Mouse (Mus musculus) neural tube, embryonic 13.5 days (tissue): ENCODE data around the gene Pnmal1. TPM values are rescaled to one million over a fixed set of nuclear protein-coding genes. Genes with fewer than 3 reads are reported as not detected.

Source experiments
- ATAC-seq: fragments of 200-750 bp; cut with Nextera tagmentation; 2 replicates; pipeline ENCODE4 v1.8.0; 2017; ENCODE audit warnings: low read depth, mild to moderate bottlenecking, moderate TSS enrichment, moderate library complexity
- H3K27ac ChIP-seq: fragments of 300-500 bp; sonication (generic); replicated peaks from 2 replicates; pipeline ENCODE4 v1.5.1; 2015; ENCODE audit warnings: moderate library complexity, mild to moderate bottlenecking, inconsistent platforms
- H3K27me3 ChIP-seq: fragments of 300-500 bp; sonication (generic); 2 replicates; pipeline ENCODE4 v1.6.1; 2015; ENCODE audit warnings: mild to moderate bottlenecking, inconsistent platforms
- H3K36me3 ChIP-seq: fragments of 300-500 bp; sonication (generic); 2 replicates; pipeline ENCODE4 v1.6.1; 2015; ENCODE audit warnings: mild to moderate bottlenecking, inconsistent platforms
- H3K4me1 ChIP-seq: fragments of 300-500 bp; sonication (generic); replicated peaks from 2 replicates; pipeline ENCODE4 v1.6.1; 2015; ENCODE audit warnings: inconsistent platforms
- H3K4me2 ChIP-seq: fragments of 300-500 bp; sonication (generic); 2 replicates; pipeline ENCODE4 v1.6.1; 2015; ENCODE audit warnings: inconsistent platforms, mild to moderate bottlenecking, moderate library complexity
- H3K4me3 ChIP-seq: fragments of 300-500 bp; sonication (generic); 2 replicates; pipeline ENCODE4 v1.5.1; 2015; ENCODE audit warnings: mild to moderate bottlenecking, inconsistent platforms
- H3K9ac ChIP-seq: fragments of 300-500 bp; sonication (generic); 2 replicates; pipeline ENCODE4 v1.6.1; 2015; ENCODE audit warnings: moderate library complexity, mild to moderate bottlenecking, inconsistent platforms
- H3K9me3 ChIP-seq: fragments of 300-500 bp; sonication (generic); 2 replicates; pipeline ENCODE4 v1.6.1; 2016; ENCODE audit warnings: inconsistent platforms
- WGBS: fragments of 180-500 bp; shearing (Covaris S2); methylation state at CpG from one replicate; pipeline ENCODE4 v1.1.7; 2015; 5-methylcytosine and 5-hydroxymethylcytosine counted together
- polyA plus RNA-seq: library from polyadenylated mRNA; unstranded; fragments of >200 nt; fragmentation: Nextera tagmentation; extraction: Ambion mirVana; gene quantifications from 2 replicates; pipeline ENCODE4 v1.2.1, GENCODE M21; 2015

The Pnmal1 gene
- polyA plus RNA-seq: 37.6 and 39.7 TPM in 2 replicates

- peaks cover 66% of the 10 kb centered on the region for H3K4me1 ChIP-seq
- ATAC-seq: peak; percentile 96
These were observed at the start of gene Pnmal1 for GRCm38 (mm10) chr7:16959539-16960187. Gene Pnmal1 (plus strand): TSS chr7:16959679.

GRCm38 (mm10) chr7:16909909-16910308 lies 49.6 kb upstream of the Pnmal1 start:
- Histone ChIP-seq H3K27ac (no peak overlapping the region), H3K4me1 (peaks cover 32% of the 10 kb centered on the region), H3K36me3 (peaks cover 11% of the 10 kb centered on the region), H3K9ac (no peak overlapping the region), H3K4me3 (no peak overlapping the region), H3K4me2 (no peak overlapping the region), H3K9me3 (no peaks in the 10 kb centered on the region), H3K27me3 (no peaks in the 10 kb centered on the region; the same call in 1 of the 2 replicates)
- no peak for ATAC-seq
- WGBS: 52% methylated on average over 10 of the region's 10 CpGs

More at GRCm38 (mm10) chr7:16959539-16960187, at the start of gene Pnmal1:
- Histone ChIP-seq H3K27ac (peak within 1 kb of the TSS; percentile 97), H3K4me3 (peak within 1 kb of the TSS; percentile 48), H3K4me2 (peak within 1 kb of the TSS; percentile 74), H3K27me3 (no peaks in the 10 kb centered on the region), H3K36me3 (peaks cover 13% of the 10 kb centered on the region), H3K9me3 (no peaks in the 10 kb centered on the region), H3K9ac (peak within 1 kb of the TSS; percentile 75)
- WGBS: 11% methylated on average over 17 of the region's 17 CpGs

GRCm38 (mm10) chr7:16911904-16912303 lies 47.6 kb upstream of the Pnmal1 start:
- peaks cover 23% of the 10 kb centered on the region for H3K4me1 ChIP-seq
- H3K9ac ChIP-seq: no peak overlapping the region
- H3K27me3 ChIP-seq: no peaks in the 10 kb centered on the region; the same call in 1 of the 2 replicates
- WGBS: 91% methylated on average over 3 of the region's 3 CpGs
- no peak overlapping the region for H3K4me3 ChIP-seq
- peaks cover 31% of the 10 kb centered on the region for H3K36me3 ChIP-seq
- ATAC-seq: no peak
- H3K4me2 ChIP-seq: no peak overlapping the region
- no peaks in the 10 kb centered on the region for H3K9me3 ChIP-seq
- no peak overlapping the region for H3K27ac ChIP-seq

DNA sequence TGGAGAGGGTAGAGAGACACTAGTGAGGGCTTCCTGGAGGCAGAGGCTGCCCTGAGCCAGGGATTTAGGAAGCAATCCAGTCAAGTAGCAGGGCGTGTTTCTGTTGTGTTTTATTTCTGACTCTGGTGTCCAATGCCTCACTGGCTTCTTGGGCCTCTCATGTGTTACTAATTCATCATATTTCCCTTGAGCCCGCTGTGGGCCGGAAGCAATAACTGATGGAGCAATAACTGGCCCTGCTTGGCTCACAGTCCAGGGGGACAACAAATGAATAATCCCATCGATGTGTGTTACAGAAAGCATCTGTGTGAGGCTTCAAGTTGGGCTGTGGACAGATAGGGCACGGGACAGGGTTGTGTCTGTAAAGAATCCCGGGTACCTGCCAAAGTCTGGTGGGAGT lies 47.1 kb upstream of the Pnmal1 start:
- H3K9me3 ChIP-seq: no peaks in the 10 kb centered on the region
- ATAC-seq: no peak
- no peak overlapping the region for H3K4me3 ChIP-seq
- no peak overlapping the region for H3K27ac ChIP-seq
- 62% methylated on average over 6 of the region's 6 CpGs for WGBS
- no peaks in the 10 kb centered on the region; the same call in 1 of the 2 replicates for H3K27me3 ChIP-seq
- peaks cover 26% of the 10 kb centered on the region for H3K4me1 ChIP-seq
- H3K4me2 ChIP-seq: no peak overlapping the region
- H3K36me3 ChIP-seq: peaks cover 35% of the 10 kb centered on the region
- no peak overlapping the region for H3K9ac ChIP-seq

DNA sequence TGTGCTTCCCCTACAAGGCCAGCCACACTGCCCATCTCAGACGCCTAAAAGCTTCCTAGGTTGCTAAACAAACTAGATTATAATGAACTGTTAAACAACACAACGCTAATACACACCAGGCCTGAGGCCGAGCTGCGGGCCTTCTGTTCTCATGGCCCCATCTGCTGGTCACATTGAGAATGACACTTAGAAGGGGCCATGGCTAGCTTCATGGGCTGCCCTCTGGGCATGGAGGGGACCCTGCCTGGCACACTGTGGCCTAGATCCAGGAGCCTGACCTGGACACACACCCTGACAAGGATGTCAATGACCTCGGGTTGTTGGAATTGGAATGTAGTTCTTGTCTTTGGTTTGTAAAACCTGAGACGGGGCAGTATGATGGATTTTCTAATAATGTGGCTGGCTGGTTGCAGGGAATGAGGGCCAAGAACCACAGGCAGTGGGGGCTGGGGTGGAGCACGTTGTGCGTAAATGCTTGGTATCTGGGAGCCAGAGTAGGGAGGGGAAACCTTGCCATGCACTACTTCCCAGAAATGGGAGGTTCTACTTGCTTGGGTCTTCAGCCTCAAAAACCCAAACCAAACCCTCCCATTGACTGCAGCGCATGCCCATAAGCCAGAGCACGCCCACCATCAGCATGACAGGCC lies 45.5 kb upstream of the Pnmal1 start:
- 0 out of 2 replicates have a peak overlapping the region, but pooled peaks have one; percentile 18 for H3K27ac ChIP-seq
- H3K9ac ChIP-seq: no peak overlapping the region
- H3K4me2 ChIP-seq: no peak overlapping the region
- no peaks in the 10 kb centered on the region for H3K9me3 ChIP-seq
- peaks cover 51% of the 10 kb centered on the region for H3K36me3 ChIP-seq
- ATAC-seq: peak; percentile 23
- no peak overlapping the region for H3K4me3 ChIP-seq
- 40% methylated on average over 10 of the region's 10 CpGs for WGBS
- no peaks in the 10 kb centered on the region; the same call in 1 of the 2 replicates for H3K27me3 ChIP-seq
- peaks cover 42% of the 10 kb centered on the region for H3K4me1 ChIP-seq

GRCm38 (mm10) chr7:16914453-16915343 lies 44.8 kb upstream of the Pnmal1 start:
- ATAC-seq: no peak; the same call in 1 of the 2 replicates
- H3K36me3 ChIP-seq: peaks cover 59% of the 10 kb centered on the region

GRCm38 (mm10) chr7:16915461-16916340 lies 43.8 kb upstream of the Pnmal1 start:
- 90% methylated on average over 32 of the region's 32 CpGs for WGBS
- Histone ChIP-seq H3K4me2 (no peak overlapping the region), H3K9me3 (no peaks in the 10 kb centered on the region), H3K9ac (no peak overlapping the region), H3K27ac (no peak overlapping the region), H3K36me3 (peaks cover 65% of the 10 kb centered on the region), H3K27me3 (no peaks in the 10 kb centered on the region), H3K4me1 (peaks cover 60% of the 10 kb centered on the region), H3K4me3 (no peak overlapping the region)
- ATAC-seq: no peak

More at GRCm38 (mm10) chr7:16914453-16915343, 44.8 kb upstream of the Pnmal1 start:
- H3K9ac ChIP-seq: no peak overlapping the region
- no peaks in the 10 kb centered on the region for H3K27me3 ChIP-seq
- no peak overlapping the region for H3K4me3 ChIP-seq
- peaks cover 50% of the 10 kb centered on the region for H3K4me1 ChIP-seq
- no peaks in the 10 kb centered on the region for H3K9me3 ChIP-seq
- H3K4me2 ChIP-seq: no peak overlapping the region
- H3K27ac ChIP-seq: 0 out of 2 replicates have a peak overlapping the region, but pooled peaks have one; percentile 18
- WGBS: 83% methylated on average over 18 of the region's 18 CpGs

GRCm38 (mm10) chr7:16916342-16917265 lies 42.9 kb upstream of the Pnmal1 start:
- no peaks in the 10 kb centered on the region for H3K27me3 ChIP-seq
- no peak overlapping the region for H3K4me2 ChIP-seq
- H3K4me1 ChIP-seq: peaks cover 69% of the 10 kb centered on the region
- H3K36me3 ChIP-seq: peaks cover 65% of the 10 kb centered on the region
- 87% methylated on average over 30 of the region's 30 CpGs for whole genome bisulfite sequencing
- ATAC-seq: no peak
- H3K27ac ChIP-seq: 0 out of 2 replicates have a peak overlapping the region, but pooled peaks have one; percentile 19
- H3K9ac ChIP-seq: 0 out of 2 replicates have a peak overlapping the region, but pooled peaks have one; percentile 12
- no peak overlapping the region for H3K4me3 ChIP-seq
- H3K9me3 ChIP-seq: no peaks in the 10 kb centered on the region

DNA sequence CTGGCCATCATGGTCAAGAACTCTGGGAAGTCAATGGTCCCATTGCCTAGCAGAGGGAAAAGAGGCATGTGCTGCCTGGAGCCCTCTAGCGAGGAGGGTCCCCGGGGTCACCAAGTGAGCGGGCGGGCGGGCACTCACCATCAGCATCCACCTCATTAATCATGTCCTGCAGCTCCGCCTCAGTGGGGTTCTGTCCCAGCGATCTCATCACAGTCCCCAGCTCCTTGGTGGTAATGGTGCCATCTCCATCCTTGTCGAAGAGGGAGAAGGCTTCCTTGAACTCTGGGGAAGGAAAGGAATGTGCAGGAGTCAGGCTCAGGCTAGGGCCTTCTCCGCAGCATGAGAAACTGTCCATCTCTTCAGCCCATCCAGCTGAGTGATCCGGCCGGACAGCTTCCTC lies 42.0 kb upstream of the Pnmal1 start:
- Histone ChIP-seq H3K4me2 (no peak overlapping the region), H3K27me3 (no peaks in the 10 kb centered on the region), H3K27ac (peak overlapping the region; percentile 49; the same call in 1 of the 2 replicates), H3K4me3 (no peak overlapping the region), H3K9me3 (no peaks in the 10 kb centered on the region), H3K36me3 (peaks cover 65% of the 10 kb centered on the region), H3K4me1 (peaks cover 72% of the 10 kb centered on the region), H3K9ac (0 out of 2 replicates have a peak overlapping the region, but pooled peaks have one; percentile 9)
- ATAC-seq: no peak
- WGBS: 61% methylated on average over 11 of the region's 11 CpGs

- no peak overlapping the region for H3K4me3 ChIP-seq
- peak overlapping the region; percentile 49; the same call in 1 of the 2 replicates for H3K27ac ChIP-seq
- WGBS: 60% methylated on average over 9 of the region's 9 CpGs
- peaks cover 65% of the 10 kb centered on the region for H3K36me3 ChIP-seq
- H3K9ac ChIP-seq: peak overlapping the region; percentile 9; the same call in 1 of the 2 replicates
- H3K27me3 ChIP-seq: no peaks in the 10 kb centered on the region
- no peaks in the 10 kb centered on the region for H3K9me3 ChIP-seq
- ATAC-seq: no peak
- H3K4me2 ChIP-seq: no peak overlapping the region
- H3K4me1 ChIP-seq: peaks cover 72% of the 10 kb centered on the region
These were observed 41.5 kb upstream of the Pnmal1 start for GRCm38 (mm10) chr7:16918014-16918413.
